Mouse (Mus musculus) intestine, embryonic 14.5 days (tissue): ENCODE results near the gene Cstad. TPM values are rescaled to one million over a fixed set of nuclear protein-coding genes. Genes with fewer than 3 reads are reported as not detected.

Experiments
- ATAC-seq: fragments of 200-750 bp; cut with Nextera tagmentation; replicated peaks from 2 replicates; pipeline ENCODE4 v1.8.0; 2017; ENCODE audit warnings: low read depth, moderate number of reproducible peaks, moderate TSS enrichment, moderate library complexity; ENCODE audit not compliant: low FRiP score, low TSS enrichment
- DNase-seq: peaks from one replicate; pipeline ENCODE4 v3.0.0-alpha.2; 2018; ENCODE audit warnings: low spot score
- H3K27ac ChIP-seq: fragments of 300-500 bp; sonication (generic); 2 replicates; pipeline ENCODE4 v1.5.1; 2014; ENCODE audit warnings: low read depth, mild to moderate bottlenecking, control low read depth
- H3K27me3 ChIP-seq: fragments of 300-500 bp; sonication (generic); replicated peaks from 2 replicates; pipeline ENCODE4 v1.6.1; 2014; ENCODE audit warnings: low read length, control low read depth; ENCODE audit not compliant: control insufficient read depth, insufficient read depth
- H3K36me3 ChIP-seq: fragments of 300-500 bp; sonication (generic); 2 replicates; pipeline ENCODE4 v1.6.1; 2014; ENCODE audit warnings: low read length, control low read depth; ENCODE audit not compliant: control insufficient read depth, insufficient read depth
- H3K4me1 ChIP-seq: fragments of 300-500 bp; sonication (generic); replicated peaks from 2 replicates; pipeline ENCODE4 v1.6.1; 2014; ENCODE audit warnings: low read length, control low read depth, mixed read lengths; ENCODE audit not compliant: control insufficient read depth, insufficient read depth
- H3K4me2 ChIP-seq: fragments of 300-500 bp; sonication (generic); 2 replicates; pipeline ENCODE4 v1.6.1; 2014; ENCODE audit warnings: low read length
- H3K4me3 ChIP-seq: fragments of 300-500 bp; sonication (generic); 2 replicates; pipeline ENCODE4 v1.5.1; 2014; ENCODE audit warnings: low read depth, low read length, control low read depth, mixed read lengths
- H3K9ac ChIP-seq: fragments of 300-500 bp; sonication (generic); 2 replicates; pipeline ENCODE4 v1.6.1; 2014; ENCODE audit warnings: mild to moderate bottlenecking, low read length
- H3K9me3 ChIP-seq: fragments of 300-500 bp; sonication (generic); 2 replicates; pipeline ENCODE4 v1.6.1; 2016; ENCODE audit warnings: low read length, control low read depth; ENCODE audit not compliant: control insufficient read depth
- WGBS: fragments of 180-500 bp; shearing (Covaris S2); extraction: QIAGEN DNeasy Blood & Tissue Kit; methylation state at CpG from one replicate; pipeline ENCODE4 v1.1.7; 2014; 5-methylcytosine and 5-hydroxymethylcytosine counted together
- polyA plus RNA-seq: library from polyadenylated mRNA; unstranded; fragments of >200 nt; fragmentation: Nextera tagmentation; extraction: Ambion mirVana; gene quantifications from 2 replicates; pipeline ENCODE4 v1.2.1, GENCODE M21; 2014

Gene Cstad
- polyA plus RNA-seq, 1 experiment from 2014 or later, result 0.99 TPM

- Histone ChIP-seq H3K36me3 (no peaks in the 10 kb centered on the region), H3K9me3 (peaks cover 4% of the 10 kb centered on the region; the same call in 1 of the 2 replicates), H3K9ac (no peak overlapping the region), H3K4me3 (no peak overlapping the region), H3K27ac (no peak overlapping the region), H3K4me2 (no peak overlapping the region), H3K4me1 (peaks cover 56% of the 10 kb centered on the region), H3K27me3 (no peaks in the 10 kb centered on the region)
- DNase-seq (no peak), ATAC-seq (no peak)
- 75% methylated on average over 6 of the region's 6 CpGs for WGBS
Observed at GRCm38 (mm10) chr2:30654582-30654981, 59.7 kb downstream of the Cstad start.

GRCm38 (mm10) chr2:30655746-30656145, 60.9 kb downstream of the Cstad start:
- no peak overlapping the region for H3K9ac ChIP-seq
- H3K27ac ChIP-seq, result no peak overlapping the region
- no peak for DNase-seq
- WGBS, result 85% methylated on average over 5 of the region's 5 CpGs
- no peaks in the 10 kb centered on the region for H3K27me3 ChIP-seq
- no peaks in the 10 kb centered on the region for H3K36me3 ChIP-seq
- peaks cover 4% of the 10 kb centered on the region; the same call in 1 of the 2 replicates for H3K9me3 ChIP-seq
- H3K4me2 ChIP-seq, result no peak overlapping the region
- H3K4me3 ChIP-seq, result no peak overlapping the region
- peaks cover 68% of the 10 kb centered on the region for H3K4me1 ChIP-seq
- ATAC-seq, result no peak

GRCm38 (mm10) chr2:30656711-30657555, 62.1 kb downstream of the Cstad start:
- peak; percentile 56 for DNase-seq
- no peaks in the 10 kb centered on the region for H3K27me3 ChIP-seq
- peak overlapping the region; percentile 75; the same call in 1 of the 2 replicates for H3K9ac ChIP-seq
- peaks cover 66% of the 10 kb centered on the region for H3K4me1 ChIP-seq
- H3K27ac ChIP-seq, result peak overlapping the region; percentile 100
- ATAC-seq, result no peak
- 0 out of 2 replicates have a peak overlapping the region, but pooled peaks have one; percentile 87 for H3K4me2 ChIP-seq
- peaks cover 4% of the 10 kb centered on the region; the same call in 1 of the 2 replicates for H3K9me3 ChIP-seq
- WGBS, result 37% methylated on average over 13 of the region's 13 CpGs
- H3K36me3 ChIP-seq, result no peaks in the 10 kb centered on the region
- H3K4me3 ChIP-seq, result no peak overlapping the region

GRCm38 (mm10) chr2:30657674-30658479, 63.0 kb downstream of the Cstad start:
- peaks cover 57% of the 10 kb centered on the region for H3K4me1 ChIP-seq
- WGBS, result under 1% methylated on average over 42 of the region's 42 CpGs

GRCm38 (mm10) chr2:30658480-30658843, 63.6 kb downstream of the Cstad start:
- Histone ChIP-seq H3K9ac (peak overlapping the region; percentile 75), H3K27me3 (no peaks in the 10 kb centered on the region), H3K4me1 (peaks cover 51% of the 10 kb centered on the region), H3K36me3 (no peaks in the 10 kb centered on the region), H3K9me3 (peaks cover 3% of the 10 kb centered on the region; the same call in 1 of the 2 replicates), H3K4me3 (peak overlapping the region; percentile 34), H3K4me2 (peak overlapping the region; percentile 87), H3K27ac (peak overlapping the region; percentile 100)
- peak; percentile 90 for ATAC-seq
- DNase-seq, result peak; percentile 98
- under 1% methylated on average over 45 of the region's 45 CpGs for WGBS

More at GRCm38 (mm10) chr2:30657674-30658479, 63.0 kb downstream of the Cstad start:
- H3K9ac ChIP-seq, result peak overlapping the region; percentile 75
- no peaks in the 10 kb centered on the region for H3K27me3 ChIP-seq
- peak overlapping the region; percentile 87 for H3K4me2 ChIP-seq
- peaks cover 4% of the 10 kb centered on the region; the same call in 1 of the 2 replicates for H3K9me3 ChIP-seq
- DNase-seq, result peak; percentile 73
- ATAC-seq, result peak; percentile 34
- no peaks in the 10 kb centered on the region for H3K36me3 ChIP-seq
- H3K4me3 ChIP-seq, result peak overlapping the region; percentile 34
- H3K27ac ChIP-seq, result peak overlapping the region; percentile 100

Other genes starting within 250 kb of the Cstad start
- 60.9 and 65.9 TPM in 2 replicates for gene Sh3glb2, start 235.7 kb upstream of the Cstad start, polyA plus RNA-seq
- 22.0 and 24.2 TPM in 2 replicates for gene Miga2, start 230.8 kb upstream of the Cstad start, polyA plus RNA-seq
- gene Dolpp1, start 202.8 kb upstream of the Cstad start, polyA plus RNA-seq, result 40.0 and 41.7 TPM in 2 replicates
- gene Crat, start 179.2 kb upstream of the Cstad start, polyA plus RNA-seq, result 22.6 and 25.3 TPM in 2 replicates
- 76.6 and 78.2 TPM in 2 replicates for gene Ptpa, start 179.0 kb upstream of the Cstad start, polyA plus RNA-seq
- 2.1 TPM in 2 replicates for gene Ier5l, start 120.8 kb upstream of the Cstad start, polyA plus RNA-seq
- 2.1 and 2.2 TPM in 2 replicates for gene 1700001O22Rik, start 208.6 kb downstream of the Cstad start, polyA plus RNA-seq
- 105 and 110 TPM in 2 replicates for gene Ntmt1, start 212.8 kb downstream of the Cstad start, polyA plus RNA-seq
- 25.9 and 31.2 TPM in 2 replicates for gene Asb6, start 235.3 kb downstream of the Cstad start, polyA plus RNA-seq
- 3.5 and 3.6 TPM in 2 replicates for gene Prrx2, start 239.9 kb downstream of the Cstad start, polyA plus RNA-seq